Mouse (Mus musculus) kidney, adult 2 months (tissue): Measurements from ENCODE around the gene Zfp974. TPM values are rescaled to one million over a fixed set of nuclear protein-coding genes. Genes with fewer than 3 reads are reported as not detected.
"Not testable (repeated sequence)": the region's sequence is repeated elsewhere in the genome, so short reads cannot be mapped to it uniquely, and the experiment has no call there.

Experiments used
- DNase-seq: peaks from one replicate; pipeline ENCODE4 v3.0.0; 2021
- H3K27ac ChIP-seq: fragments of 200-500 bp; 2 replicates; pipeline ENCODE4 v1.5.1; 2012; ENCODE audit warnings: low read depth, low read length, control low read depth, inconsistent platforms; ENCODE audit not compliant: insufficient read depth
- H3K27me3 ChIP-seq: fragments of 200-500 bp; replicated peaks from 2 replicates; pipeline ENCODE4 v1.6.1; 2012; ENCODE audit warnings: mild to moderate bottlenecking, moderate library complexity, low read length, inconsistent platforms; ENCODE audit not compliant: control insufficient read depth, insufficient read depth
- H3K36me3 ChIP-seq: fragments of 200-500 bp; 2 replicates; pipeline ENCODE4 v1.6.1; 2012; ENCODE audit warnings: mild to moderate bottlenecking, moderate library complexity, low read length, inconsistent platforms; ENCODE audit not compliant: control insufficient read depth, insufficient read depth
- H3K4me1 ChIP-seq: fragments of 200-500 bp; 2 replicates; pipeline ENCODE4 v1.6.1; 2011; ENCODE audit warnings: low read length; ENCODE audit not compliant: control insufficient read depth, insufficient read depth
- H3K4me3 ChIP-seq: fragments of 200-500 bp; 2 replicates; pipeline ENCODE4 v1.5.1; 2011; ENCODE audit warnings: mild to moderate bottlenecking, low read depth, low read length, control low read depth; ENCODE audit not compliant: insufficient read depth
- CTCF ChIP-seq: fragments of 200-500 bp; conservative IDR thresholded peaks from 2 replicates; pipeline ENCODE4 v1.5.1; 2011; ENCODE audit warnings: low read depth, mild to moderate bottlenecking, control low read depth, low read length, moderate library complexity, mixed read lengths; ENCODE audit not compliant: insufficient read depth, insufficient read length
- POLR2A ChIP-seq: fragments of 200-500 bp; IDR thresholded peaks from one replicate; pipeline ENCODE4 v1.6.1; 2011; ENCODE audit warnings: low read depth, low read length, control low read depth
- WGBS: fragments of 180-500 bp; shearing (Covaris S2); methylation state at CpG from one replicate; pipeline ENCODE4 v1.1.7; 2018; 5-methylcytosine and 5-hydroxymethylcytosine counted together
- polyA plus RNA-seq: library from polyadenylated mRNA; depleted of rRNA; stranded (reverse); fragments of >200 nt; gene quantifications from 2 replicates; pipeline ENCODE4 v1.2.3, GENCODE M21; 2012; rRNA removed

The Zfp974 gene
- polyA plus RNA-seq, result 2.1 and 2.5 TPM in 2 replicates

DNA sequence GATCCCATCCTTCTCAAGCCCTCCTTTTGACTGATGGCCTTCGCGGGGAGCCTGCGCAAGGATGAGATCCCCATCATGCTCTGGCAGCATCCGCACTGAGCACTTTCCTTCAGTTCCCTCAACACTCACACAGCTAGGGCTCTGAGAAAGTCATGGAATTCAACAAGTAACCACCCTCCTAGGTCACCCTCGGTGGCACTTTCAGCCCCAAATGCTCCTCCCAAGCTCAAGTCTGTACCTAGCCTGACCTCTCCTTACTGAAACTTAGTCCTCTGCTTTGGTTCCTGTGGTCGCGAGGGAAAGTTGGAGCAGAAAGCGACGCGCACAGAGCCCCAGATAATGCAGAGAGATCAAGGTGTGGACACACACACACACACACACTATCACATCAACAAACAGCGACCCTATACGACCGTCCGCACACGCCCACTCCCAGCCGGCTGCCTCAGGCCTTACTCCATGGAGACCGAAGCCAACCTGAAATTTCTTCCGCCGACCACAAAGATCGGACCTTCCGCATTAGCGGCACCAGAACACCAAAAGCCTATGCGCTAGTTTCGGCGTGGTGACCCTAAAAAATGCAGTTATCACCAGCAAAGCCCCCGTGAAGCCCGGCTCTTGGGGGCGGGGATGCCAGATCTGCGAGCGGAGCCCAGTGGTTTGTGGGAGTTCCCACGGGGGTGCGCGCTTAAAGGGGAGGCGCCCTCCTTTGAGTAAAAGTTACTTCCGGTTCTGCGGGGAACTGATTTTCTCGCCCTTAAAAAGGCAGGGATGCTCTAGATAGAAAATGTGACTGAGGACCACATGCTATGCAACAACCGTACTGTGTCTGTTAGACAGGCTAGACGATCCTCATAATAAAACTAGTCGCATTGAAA lies at the start of gene Zfp974:
Gene Zfp974 (minus strand): TSS at position 643 of the 878 bp plus-strand sequence.
- 4% methylated on average over 40 of the region's 40 CpGs for WGBS
- TF ChIP-seq POLR2A (no peak), CTCF (no peak)
- H3K27ac ChIP-seq, result peak within 1 kb of the TSS; percentile 17; the same call in 1 of the 2 replicates
- H3K4me1 ChIP-seq, result peaks cover 5% of the 10 kb centered on the region
- peaks cover 3% of the 10 kb centered on the region; the same call in 1 of the 2 replicates for H3K36me3 ChIP-seq
- peak within 1 kb of the TSS; percentile 98 for H3K4me3 ChIP-seq
- peak; percentile 62 for DNase-seq
- H3K27me3 ChIP-seq, result no peaks in the 10 kb centered on the region

DNA sequence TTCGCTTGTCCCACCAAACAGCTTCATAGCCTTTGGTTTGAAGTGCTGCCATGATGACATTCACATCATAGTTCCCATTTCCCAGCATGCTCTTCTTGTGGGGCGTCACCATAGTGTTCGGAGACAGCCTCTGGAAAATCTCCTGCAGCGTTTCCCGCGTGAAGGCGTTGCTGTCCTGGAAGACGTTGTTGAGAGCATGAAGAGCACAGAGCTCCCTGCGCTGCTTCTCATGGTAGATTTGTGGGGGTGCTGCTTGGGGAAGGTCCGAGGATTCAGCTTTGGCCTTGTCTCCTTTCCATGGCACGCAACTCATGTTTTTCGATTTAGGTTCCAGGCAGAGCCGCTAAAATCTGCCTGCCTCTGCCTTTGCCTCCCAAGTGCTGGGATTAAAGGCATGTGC lies 20.2 kb upstream of the Zfp974 start:
- not testable (repeated sequence) for H3K27ac ChIP-seq
- 96% methylated on average over 13 of the region's 13 CpGs for WGBS

DNA sequence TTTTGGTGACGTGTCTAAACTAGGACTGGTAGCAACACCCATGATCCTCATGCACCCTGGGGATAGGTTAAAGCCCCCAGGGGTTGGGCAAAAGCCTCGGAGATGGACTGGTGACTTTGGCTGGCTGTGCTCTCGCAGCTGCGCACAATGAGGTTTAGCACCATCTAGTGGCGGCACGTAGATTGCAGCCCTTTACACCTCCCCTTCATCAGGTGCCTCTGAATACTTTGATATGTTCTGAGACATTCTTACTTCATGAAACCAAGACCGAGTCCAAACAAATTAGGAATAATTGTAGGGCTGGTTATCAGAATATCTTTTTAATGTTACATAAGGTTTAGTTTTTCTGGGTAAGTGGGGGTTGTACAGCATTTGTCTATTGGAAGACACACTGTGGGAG lies 12.6 kb upstream of the Zfp974 start:
- WGBS, result 42% methylated on average over 5 of the region's 7 CpGs
- H3K4me1 ChIP-seq, H3K27me3 ChIP-seq, H3K27ac ChIP-seq, H3K4me3 ChIP-seq, H3K36me3 ChIP-seq: not testable (repeated sequence)
- peak; percentile 28 for DNase-seq

More for the DNA sequence above, 20.2 kb upstream of the Zfp974 start:
- DNase-seq, H3K27me3 ChIP-seq, H3K4me1 ChIP-seq, H3K4me3 ChIP-seq, H3K36me3 ChIP-seq: not testable (repeated sequence)

DNA sequence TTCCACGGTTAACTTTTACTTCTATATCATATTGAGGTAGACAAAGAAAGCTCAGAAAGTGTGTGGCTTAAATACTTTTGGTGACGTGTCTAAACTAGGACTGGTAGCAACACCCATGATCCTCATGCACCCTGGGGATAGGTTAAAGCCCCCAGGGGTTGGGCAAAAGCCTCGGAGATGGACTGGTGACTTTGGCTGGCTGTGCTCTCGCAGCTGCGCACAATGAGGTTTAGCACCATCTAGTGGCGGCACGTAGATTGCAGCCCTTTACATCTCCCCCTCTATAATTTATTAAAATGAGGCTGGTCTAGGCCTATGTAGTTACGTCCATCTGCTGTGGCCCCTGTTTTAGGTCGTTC lies 4.5 kb upstream of the Zfp974 start:
- not testable (repeated sequence) for H3K4me3 ChIP-seq, H3K27ac ChIP-seq, DNase-seq, H3K4me1 ChIP-seq, H3K27me3 ChIP-seq, H3K36me3 ChIP-seq
- WGBS, result 13% methylated on average over 1 of the region's 9 CpGs

DNA sequence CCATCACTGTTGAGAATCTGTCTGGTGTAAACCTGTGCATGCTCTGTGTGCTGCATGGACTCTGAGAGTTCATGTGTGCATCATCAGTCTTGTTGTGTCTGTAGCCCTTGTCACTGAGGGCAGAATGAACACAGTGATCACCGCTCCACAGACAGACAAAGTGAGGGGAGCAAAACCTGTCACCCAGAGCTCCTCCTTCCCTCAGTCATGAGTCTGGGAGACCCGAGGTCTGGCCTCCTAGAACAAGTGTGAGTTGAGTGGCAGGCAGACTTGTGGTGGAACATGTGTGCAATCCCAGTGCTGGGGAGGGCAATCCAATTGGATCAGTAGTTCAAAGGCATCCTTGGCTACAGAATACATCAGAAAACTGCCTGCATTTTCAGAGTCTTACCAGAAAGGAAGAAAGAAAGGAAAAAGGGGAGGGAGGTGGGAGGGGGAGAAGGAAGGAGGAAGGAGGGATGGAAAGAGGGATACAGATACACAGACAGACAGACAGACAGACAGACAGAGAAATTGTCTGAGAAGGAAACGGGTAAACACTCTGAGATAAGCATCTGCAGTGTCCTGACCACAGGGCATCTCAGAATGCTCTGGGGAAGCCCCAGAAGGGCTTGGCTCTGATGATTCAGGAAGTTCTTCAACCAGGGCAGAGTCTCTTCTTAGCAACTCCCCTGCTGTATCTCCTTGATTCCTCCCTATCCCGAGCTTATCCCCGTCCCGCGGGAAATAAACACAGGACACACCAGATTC lies 4.0 kb upstream of the Zfp974 start:
- no peak for TF ChIP-seq CTCF
- TF ChIP-seq POLR2A, result no peak
- no peak for DNase-seq
- WGBS, result 17% methylated on average over 7 of the region's 7 CpGs
- H3K27me3 ChIP-seq, result no peaks in the 10 kb centered on the region
- peaks cover 5% of the 10 kb centered on the region for H3K4me1 ChIP-seq
- no peaks in the 10 kb centered on the region for H3K36me3 ChIP-seq
- no peak overlapping the region for H3K27ac ChIP-seq
- no peak overlapping the region for H3K4me3 ChIP-seq

DNA sequence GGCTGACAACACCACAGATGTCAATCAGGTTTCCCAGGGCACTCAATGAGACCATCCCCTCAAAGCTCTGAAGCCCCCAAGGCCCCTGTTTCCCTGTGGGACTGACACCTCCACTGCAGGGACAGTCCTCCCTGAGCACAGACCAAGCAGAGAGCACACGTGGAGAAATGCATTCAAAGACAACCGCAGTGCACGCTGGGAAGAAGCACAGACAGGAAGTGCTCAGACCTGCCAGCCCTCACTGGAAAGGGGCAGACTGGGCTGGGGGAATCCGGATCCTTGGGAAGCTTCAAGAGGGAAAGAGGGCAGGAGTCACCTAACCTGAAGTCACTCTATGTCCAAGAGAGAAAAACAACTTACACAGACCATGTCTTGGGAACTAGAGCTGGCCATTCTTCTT lies 2.2 kb downstream of the Zfp974 start:
- not testable (repeated sequence) for H3K4me1 ChIP-seq, H3K4me3 ChIP-seq, H3K36me3 ChIP-seq, H3K27ac ChIP-seq, DNase-seq, H3K27me3 ChIP-seq
- WGBS, result 44% methylated on average over 4 of the region's 4 CpGs

DNA sequence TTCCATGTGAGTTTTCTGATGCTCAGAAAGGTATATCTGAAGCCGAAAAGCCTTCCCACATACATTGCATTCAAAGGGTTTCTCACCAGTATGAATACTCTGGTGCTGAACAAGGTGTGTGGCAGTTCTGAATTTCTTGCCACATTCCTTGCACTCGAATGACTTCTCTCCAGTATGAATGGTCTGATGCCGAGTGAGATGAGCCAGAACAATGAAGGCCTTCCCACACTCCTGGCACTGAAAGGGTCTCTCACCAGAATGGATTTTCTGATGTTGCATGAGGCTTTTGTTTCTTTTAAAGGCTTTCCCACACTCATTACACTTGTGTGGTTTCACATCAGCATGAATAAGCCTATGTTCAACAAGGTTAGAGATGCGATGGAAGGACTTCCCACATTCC lies 18.3 kb downstream of the Zfp974 start:
- WGBS, result 91% methylated on average over 4 of the region's 4 CpGs
- H3K4me3 ChIP-seq, result not testable (repeated sequence)

More for the DNA sequence above, 18.3 kb downstream of the Zfp974 start:
- not testable (repeated sequence) for H3K27me3 ChIP-seq, DNase-seq, H3K36me3 ChIP-seq, H3K27ac ChIP-seq, H3K4me1 ChIP-seq
